Mouse (Mus musculus) right cerebral cortex, adult 2 months (tissue): ENCODE results near the gene Spem2.

Experiments
- DNase-seq, 2 experiments: peaks; one replicate each; pipeline ENCODE4 v3.0.0; 2021 to 2022; ENCODE audit warnings: low spot score in 2 of 2

Spem2 gene

DNA sequence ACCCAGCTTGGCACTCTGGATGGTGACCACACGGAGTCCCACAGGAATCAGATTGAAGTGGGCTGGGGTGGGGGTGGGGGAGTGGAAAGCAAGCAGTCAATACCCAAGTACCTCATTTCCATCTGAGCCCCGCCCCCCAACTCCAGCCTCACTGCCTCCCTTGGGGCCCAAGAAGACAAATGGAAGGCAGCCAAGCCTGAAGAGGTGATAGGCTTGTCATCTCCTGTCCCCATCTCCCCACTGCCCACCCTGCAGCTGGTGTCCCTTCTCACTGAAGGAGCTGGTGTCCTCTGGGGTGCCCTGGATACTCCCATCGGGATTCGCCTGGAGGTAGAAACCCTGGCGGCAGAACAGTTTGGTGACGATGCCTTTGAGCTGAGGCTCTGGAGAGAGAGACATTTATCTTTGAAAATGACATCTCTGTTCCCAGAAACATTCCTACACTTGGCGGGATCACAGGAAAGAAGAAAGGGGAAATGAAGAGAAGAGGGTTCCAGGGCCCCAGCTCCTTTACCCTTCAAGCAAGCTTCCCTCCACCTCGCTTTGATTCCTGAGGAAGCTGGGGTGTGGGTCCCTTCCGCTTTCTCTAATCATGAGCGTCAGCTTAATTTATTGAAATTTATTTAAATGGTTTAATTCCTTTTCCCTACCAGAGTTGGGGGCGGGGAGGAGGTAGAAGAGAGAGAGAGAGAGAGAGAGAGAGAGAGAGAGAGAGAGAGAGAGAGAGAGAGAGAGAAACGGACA is 18.7 kb downstream of the Spem2 start:
- DNase-seq: no peak

GRCm38 (mm10) chr11:69797924-69798323 is 20.3 kb downstream of the Spem2 start:
- no peak for DNase-seq

DNA sequence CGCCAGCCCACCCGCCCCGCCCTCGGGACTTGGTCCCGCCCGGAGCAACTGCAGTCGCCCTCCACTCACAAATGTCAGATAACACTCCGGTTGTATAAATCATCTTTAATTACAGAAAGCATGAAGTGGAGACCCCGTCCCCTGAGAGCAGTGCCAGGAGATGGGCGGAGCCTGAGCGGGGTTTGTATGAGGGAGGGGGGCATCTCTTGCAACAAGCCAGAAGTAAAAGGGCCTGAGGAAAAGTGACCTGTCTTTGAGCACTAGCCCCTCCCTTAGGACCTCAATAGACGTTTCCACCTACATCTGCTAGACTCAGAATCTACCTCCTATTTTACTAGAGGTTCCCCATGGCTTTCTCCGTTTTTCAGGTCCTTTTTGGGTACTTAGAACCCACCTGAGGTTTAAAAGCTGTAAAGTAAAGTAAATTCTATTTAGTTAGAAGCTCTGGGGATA is 22.3 kb downstream of the Spem2 start:
- no peak for DNase-seq

- peak; percentile 85 to 91 for DNase-seq
These were observed 22.9 kb downstream of the Spem2 start, which contains the start of gene Chrnb1 for GRCm38 (mm10) chr11:69795168-69795982. Gene Chrnb1 (minus strand): TSS chr11:69795943.

- no peak for DNase-seq
These were observed 24.8 kb downstream of the Spem2 start for GRCm38 (mm10) chr11:69793429-69793828.

DNA sequence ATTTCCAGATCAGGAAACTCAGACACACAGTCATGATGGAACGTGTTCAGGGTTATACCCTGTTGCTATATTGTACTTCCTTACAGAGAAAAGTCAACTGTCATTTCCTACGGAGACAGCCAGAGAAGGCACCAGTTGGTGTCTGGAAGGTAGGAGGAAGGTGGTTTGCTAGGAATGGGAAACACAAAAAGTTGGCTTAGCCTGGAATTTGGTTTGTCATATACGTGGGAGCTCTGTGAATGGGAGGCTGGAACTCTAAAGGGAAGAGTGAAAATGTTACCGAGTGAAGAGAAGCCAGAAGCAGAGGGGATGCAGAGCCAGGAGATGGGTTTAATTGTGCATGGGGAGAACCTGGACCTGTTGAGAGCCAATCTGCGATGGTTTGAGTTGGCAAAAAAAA is 26.8 kb downstream of the Spem2 start:
- DNase-seq: no peak

DNA sequence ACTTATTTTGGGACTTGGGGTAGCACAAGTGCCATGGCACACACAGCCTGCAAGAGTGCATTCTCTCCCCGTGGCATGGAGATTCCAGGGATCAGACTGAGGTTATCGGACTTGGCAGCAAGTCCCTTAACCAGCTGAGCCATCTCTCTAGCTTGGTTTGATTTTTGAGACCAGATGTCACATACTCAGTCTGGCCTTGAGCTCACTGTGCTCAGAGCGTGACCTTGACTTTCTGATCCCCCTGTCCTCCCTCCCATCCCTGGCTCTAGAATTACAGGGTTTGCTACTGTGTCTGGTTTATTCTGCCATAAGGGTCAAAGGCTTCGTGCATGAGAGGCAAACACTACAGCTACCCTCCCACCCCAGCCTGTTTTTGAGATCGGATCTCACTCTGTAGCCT is 28.8 kb downstream of the Spem2 start:
- DNase-seq: no peak

- DNase-seq: no peak
These were observed 31.0 kb downstream of the Spem2 start for GRCm38 (mm10) chr11:69787306-69787705.

DNA sequence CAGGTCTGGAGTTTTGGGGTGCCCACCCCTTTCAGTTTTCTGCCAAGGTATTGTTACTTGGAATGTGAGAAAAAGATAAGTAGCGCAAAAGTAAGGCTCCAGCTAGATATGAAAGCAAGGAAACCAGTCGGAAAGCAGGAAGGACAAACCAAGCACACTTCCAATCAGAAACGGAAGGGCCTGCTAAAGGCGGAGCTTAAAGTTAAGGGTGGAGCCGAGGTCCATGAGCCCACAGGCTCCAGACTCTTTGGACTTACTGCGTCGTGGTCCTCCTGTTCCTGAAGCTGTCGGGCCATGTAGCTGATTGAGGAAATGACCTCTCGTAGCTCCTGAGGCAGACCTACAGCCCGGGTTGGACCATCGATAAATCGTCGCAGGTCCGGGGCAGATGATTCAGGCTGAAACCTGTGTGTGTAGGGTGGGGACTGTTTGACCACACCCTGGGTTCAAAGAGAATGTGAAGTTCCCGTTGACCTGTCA is 33.4 kb downstream of the Spem2 start:
- DNase-seq: no peak

DNA sequence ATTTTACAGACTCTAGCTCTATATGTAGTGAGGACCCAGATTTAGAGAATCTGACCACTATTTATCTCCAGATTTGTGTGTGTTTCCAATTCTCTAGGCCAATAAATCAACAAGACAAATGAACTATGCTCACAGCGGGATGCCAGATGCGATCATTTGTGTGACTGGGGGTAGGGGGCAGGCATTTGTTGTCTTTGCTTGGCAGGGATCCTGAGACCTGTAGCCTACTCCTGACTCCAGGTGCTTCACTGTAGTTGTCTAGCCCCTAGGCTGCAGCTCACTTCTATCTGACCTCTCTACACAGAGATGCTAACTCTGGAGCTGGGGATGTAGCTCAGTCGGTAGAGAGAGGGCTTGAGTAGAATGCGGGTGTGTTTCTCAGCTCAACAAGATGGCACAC is 36.4 kb downstream of the Spem2 start:
- no peak for DNase-seq

GRCm38 (mm10) chr11:69778985-69779384 is 39.3 kb downstream of the Spem2 start:
- no peak for DNase-seq

DNA sequence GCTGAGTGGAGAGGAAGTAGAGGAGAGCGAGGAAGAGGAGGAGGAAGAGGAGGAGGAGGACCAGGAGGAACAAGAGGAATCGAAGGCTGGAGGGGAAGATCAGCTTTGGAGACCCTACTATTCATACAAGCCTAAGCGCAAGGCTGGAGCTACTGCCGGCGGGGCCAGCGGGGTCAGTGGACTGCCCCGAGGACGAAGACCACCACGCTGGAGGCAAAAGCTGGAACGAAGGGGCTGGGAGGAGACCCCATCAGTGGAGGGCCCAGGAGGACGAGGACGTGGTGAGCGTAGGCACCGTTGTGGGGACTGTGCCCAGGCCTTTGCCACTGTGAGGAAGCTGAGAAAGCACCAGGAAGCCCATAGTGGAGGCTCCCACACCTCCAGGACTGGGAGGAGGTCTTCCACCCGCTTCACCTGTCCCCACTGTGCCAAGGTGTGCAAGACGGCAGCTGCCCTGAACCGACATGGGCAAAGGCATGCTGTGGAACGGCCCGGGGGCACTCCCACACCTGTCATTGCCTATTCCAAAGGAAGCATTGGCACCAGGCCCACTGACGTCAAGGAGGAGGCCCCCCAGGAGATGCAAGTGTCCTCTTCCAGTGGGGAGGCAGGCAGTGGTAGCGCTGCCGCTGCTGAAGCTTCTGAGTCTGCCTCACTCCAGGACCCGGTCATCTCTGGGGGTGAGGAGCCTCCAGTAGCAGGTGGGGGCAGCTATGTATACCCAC is 39.8 kb downstream of the Spem2 start:
- DNase-seq: no peak

GRCm38 (mm10) chr11:69777504-69778257 is 40.6 kb downstream of the Spem2 start:
- no peak for DNase-seq

DNA sequence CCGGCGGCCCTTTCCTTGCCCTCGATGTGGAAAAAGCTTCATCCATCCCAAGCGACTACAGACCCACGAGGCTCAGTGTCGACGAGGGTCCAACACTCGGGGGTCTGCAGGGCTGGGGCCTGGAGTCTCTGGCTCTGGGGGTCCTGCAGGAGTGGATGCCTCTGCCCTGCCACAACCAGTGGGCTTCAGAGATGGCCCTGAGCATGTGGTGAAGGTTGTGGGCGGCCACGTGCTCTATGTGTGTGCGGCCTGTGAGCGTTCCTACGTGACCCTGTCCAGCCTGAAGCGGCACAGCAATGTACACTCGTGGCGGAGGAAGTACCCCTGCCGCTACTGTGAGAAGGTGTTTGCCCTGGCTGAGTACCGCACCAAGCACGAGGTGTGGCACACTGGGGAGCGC is 41.8 kb downstream of the Spem2 start:
- DNase-seq: no peak

GRCm38 (mm10) chr11:69775716-69776115 is 42.5 kb downstream of the Spem2 start:
- DNase-seq: no peak

DNA sequence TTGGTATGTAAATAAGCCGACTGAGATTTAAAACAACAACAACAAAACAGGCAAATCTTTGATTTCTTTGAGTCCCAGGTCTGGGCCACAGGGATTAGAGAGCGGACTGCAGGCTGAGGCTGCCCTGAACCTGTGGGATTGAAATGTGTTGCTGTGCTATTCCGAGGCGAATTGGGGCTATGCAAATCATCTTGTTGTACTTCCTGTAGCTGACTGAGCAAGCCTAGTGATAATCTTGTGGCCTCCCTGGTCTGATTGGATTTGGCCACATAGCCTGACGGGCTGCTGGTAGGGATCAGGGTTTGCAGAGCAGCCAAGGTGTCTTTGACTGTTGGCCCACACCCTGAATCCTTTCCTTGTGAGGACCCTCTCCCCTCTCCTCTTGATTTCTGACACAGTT is 43.3 kb downstream of the Spem2 start:
- DNase-seq: no peak

GRCm38 (mm10) chr11:69767625-69767909 is 50.7 kb downstream of the Spem2 start:
- no peak for DNase-seq

- no peak for DNase-seq
These were observed 51.2 kb downstream of the Spem2 start for GRCm38 (mm10) chr11:69766872-69767624.
